Mouse (Mus musculus) heart, postnatal 0 days (tissue): ENCODE results near the gene S100a7a.

Experiments used
- CTCF ChIP-seq: IDR thresholded peaks from 2 replicates; pipeline ENCODE4 v1.5.1; 2016; ENCODE audit warnings: antibody characterized with exemption, control low read depth, low read depth
- EP300 ChIP-seq: IDR thresholded peaks from 2 replicates; pipeline ENCODE4 v1.6.1; 2016; ENCODE audit warnings: antibody characterized with exemption, low read depth

- TF ChIP-seq EP300, result no peak
- TF ChIP-seq CTCF, result no peak
Measured at GRCm38 (mm10) chr3:90648981-90649380, 4.8 kb upstream of the S100a7a start.
